Mouse (Mus musculus) left cerebral cortex, postnatal 14 days (tissue): ENCODE results near the gene Prmt9. TPM values are rescaled to one million over a fixed set of nuclear protein-coding genes. Genes with fewer than 3 reads are reported as not detected.
A peak's percentile ranks its signal among the peaks of the same experiment; 100 is the strongest.

Source experiments
- DNase-seq, 2 experiments: peaks; one replicate each; pipeline ENCODE4 v3.0.0; 2021 to 2022; ENCODE audit warnings: low spot score in 2 of 2, mixed read lengths in 1 of 2
- intact Hi-C: fragments of 180-260 bp; cut with DNase I; formaldehyde crosslinking; loops from one replicate; pipeline ENCODE4 v1.15.1; 2025
- total RNA-seq, 2 experiments: library from RNA; stranded (reverse); gene quantifications; 2 replicates each; pipeline ENCODE4 v1.2.3; 2021

Gene Prmt9
- total RNA-seq, 2 experiments from 2014 or later, result 21.9 to 22.0 TPM

DNA sequence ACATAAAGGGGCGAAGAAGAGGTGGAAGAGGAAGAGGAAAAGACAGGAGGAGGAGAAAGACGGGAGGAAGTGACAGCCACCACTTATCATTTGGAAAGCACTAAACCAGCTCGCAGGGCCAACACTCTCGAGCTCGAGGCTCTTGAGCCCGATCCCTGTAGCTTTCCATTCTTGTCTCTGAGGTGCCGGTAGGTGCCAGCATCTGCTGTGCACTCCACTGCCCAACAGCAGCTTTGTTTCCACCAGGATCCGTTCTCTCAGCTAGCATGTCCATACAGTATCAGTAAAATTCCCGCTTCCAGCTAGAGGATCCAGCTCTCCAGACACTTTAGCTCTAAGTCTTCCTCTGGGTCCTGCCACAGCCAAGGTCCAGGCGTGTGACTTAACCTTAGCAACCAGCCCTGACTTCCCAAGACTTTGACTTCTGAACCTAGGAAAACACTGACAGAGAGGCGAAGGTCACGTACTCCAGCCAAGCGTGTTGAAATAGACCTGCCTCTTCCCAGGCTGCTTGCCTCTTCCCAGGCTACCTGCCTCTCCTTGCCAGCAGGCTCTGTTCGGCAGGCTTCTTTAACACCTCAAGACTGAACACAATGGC is 25.1 kb upstream of the Prmt9 start:
- no peak for DNase-seq
- intact Hi-C loops, result no loop called here

DNA sequence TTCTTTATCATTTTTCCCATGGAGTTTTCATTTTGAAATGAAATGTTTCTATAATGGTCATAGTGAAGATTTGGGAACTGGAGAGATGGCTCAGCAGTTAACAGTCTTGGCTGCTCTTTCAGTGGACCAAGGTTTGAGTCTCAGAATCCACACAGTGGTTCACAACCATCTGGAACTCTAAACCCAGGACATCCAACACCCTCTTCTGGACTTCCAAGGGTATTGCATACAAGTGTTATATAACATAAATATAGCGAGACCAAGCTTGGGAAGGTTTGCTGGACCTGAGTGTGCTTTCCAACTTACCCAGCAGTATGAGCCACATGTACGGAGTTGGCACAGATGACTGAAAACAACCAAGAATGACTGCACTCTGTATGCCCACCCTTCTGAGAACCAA is 24.3 kb upstream of the Prmt9 start:
- intact Hi-C loops, result no loop called here
- no peak for DNase-seq

DNA sequence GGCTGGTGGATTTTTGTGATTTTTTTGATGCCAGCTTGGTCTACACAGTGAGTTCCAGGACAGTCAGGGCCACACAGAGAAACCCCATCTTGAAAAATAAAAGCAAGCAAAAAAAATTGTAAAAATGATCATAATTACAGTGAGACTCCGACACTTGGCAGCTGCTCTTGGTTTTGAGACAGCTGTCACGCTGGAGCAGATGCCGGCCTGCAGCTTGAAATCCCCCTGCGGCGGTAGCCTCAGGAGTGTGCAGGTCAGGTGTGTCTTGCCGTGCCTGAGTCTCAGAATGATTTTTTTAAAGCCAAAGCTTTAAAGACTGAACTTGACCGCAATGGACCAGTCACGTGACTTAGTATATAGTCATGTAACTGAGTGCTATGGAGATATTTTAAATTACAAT is 23.1 kb upstream of the Prmt9 start:
- no peak for DNase-seq
- intact Hi-C loops, result no loop called here

DNA sequence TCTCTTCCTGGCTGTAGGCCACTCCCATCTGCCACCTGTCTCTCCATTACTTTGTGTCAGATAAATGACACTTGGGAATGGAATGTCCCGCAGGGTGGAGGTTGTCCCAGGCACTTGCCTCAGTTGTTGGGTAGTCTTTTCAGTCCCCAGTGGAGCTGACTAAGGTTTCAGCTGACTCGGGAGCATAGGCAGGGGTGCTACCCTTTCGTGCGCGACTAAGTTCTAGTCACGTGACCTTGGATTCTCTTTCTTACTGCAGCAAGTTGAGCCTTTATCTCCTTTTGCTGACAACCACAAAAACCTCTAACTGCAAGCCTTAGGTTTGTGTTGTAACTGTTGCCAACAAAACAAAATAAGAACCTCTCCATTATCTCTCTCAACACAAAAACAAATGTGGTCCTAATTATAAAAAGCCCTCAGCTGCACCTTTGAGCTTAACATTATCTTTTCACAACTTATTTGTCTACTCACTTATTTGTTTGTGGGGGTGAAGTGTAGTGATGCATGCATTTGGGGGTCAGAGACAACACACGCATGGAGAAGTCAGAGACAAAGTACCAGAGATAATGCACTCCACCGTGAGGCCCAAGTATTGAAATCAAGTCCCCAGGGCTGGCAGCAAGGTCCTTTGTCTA is 14.7 kb upstream of the Prmt9 start:
- no peak for DNase-seq
- intact Hi-C loops, result no loop called here

DNA sequence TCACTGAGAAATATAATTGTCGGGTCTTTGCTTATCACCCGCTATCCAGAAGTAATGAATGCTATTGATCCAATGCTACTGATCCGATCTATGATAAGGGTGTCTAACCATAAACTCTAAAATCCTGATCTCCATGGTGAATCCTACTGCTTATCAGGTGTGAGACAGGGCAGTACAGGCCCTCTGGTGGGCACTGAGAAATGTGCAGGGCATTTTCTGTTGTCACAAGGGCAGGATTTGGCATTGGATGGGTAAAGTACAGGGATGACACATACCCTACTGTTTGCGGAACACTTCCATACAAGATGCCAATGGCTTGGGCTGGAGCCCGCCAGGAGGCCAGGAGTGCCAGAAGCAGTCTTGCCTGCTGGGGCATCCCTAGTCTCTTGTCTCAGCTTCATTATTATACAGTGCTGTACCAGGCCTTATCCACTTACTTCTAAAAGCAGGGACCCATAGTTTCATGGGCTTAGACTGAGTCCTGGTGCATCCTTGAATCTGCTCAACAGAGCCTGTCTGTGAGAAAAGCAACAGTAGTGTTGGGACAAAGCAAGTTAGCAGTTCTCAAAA is 14.1 kb upstream of the Prmt9 start:
- peak; percentile 60 to 63 for DNase-seq
- intact Hi-C loops, result loop anchor here (1.0 kb wide), 1 partner anchor 116 kb away; no protein-coding TSS in a partner anchor

DNA sequence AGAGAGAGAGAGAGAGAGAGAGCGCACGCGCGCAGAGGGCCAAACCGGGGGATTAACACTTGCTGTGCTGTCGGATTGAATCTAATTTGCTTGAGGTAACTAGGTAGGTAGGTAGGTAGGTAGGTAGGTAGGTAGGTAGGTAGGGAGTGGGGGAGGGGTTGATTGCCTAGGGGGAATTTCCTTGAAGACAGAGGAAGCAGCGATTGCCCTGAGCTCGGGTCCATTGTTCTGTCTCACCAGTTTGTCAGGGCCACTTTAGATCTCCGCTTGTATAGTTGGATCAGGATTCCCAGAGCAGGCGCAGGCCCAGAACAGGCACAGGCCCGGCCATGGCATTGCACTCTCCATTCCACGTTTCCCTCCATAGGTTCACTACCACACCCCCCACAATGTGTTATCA is 12.4 kb upstream of the Prmt9 start:
- intact Hi-C loops, result no loop called here

DNA sequence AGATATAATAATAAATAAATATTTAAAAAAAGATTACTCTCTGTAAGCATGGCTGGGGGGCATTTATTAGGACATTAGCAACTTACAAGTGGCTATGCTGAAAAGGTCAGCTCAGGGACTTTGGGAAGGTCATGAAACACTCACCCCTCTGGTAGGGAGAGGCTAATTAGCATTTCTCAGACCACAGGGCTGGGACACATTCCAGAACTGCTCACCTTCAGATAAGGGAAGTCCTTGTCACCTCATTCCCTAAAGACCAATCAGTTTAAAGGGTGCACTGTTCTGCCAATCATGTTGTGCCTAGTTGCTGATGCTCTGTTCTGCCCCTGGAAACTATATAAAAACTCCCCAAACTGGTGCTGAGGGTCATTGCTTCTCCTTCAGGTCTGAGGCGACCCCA is 10.9 kb upstream of the Prmt9 start:
- intact Hi-C loops, result no loop called here
- DNase-seq, result no peak

More for the DNA sequence above, 12.4 kb upstream of the Prmt9 start:
- DNase-seq, result no peak

DNA sequence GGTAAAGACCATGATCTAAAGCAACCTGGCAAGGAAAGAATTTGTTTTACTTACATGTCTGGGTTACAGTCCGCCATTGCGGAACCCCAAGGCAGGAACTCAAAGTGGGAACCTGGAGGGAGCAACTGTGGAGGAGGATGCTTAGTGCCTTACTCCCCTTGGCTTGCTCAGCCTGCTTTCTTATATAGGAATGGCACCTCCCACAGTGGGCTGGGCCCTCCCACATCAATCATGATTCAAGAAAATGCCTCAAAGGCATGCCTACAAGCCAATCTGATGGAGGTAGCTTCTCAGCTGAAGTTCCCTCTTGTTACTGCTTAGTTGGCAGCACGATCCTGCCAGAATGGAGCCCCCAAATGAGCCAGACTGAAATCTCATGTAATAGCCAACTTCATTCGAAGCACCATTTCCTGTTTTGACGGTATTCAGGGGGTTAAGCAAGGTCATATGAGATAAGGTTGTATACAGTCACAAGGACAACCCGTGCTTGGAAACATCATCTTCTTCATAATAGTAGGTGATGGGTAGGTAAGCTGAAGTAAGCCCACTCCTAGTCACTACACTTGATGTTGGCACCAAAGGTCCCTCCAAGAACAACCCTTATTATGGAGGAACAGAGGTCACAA is 5.9 kb upstream of the Prmt9 start:
- no peak for DNase-seq

DNA sequence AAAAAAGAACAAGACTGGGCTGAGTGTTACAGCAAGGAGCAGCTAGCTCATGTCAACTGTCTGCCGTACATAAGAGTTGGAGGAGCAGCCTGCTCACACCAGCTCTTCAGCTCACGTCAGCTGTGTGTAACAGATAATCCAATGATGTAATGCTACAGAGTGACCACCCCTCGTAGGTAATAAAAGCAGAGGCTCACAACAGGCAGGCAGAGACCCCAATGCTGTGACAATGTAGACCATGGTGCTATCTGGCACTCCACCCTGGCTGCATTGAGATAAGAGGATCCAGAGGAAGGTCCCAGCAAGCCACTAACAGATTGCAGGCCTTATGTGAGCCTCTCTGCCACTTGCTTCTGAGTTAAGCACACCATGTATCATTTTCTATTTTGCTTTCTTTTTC is 4.8 kb upstream of the Prmt9 start:
- no peak for DNase-seq
- intact Hi-C loops, result no loop called here

More for the DNA sequence above, 5.9 kb upstream of the Prmt9 start:
- intact Hi-C loops, result no loop called here

DNA sequence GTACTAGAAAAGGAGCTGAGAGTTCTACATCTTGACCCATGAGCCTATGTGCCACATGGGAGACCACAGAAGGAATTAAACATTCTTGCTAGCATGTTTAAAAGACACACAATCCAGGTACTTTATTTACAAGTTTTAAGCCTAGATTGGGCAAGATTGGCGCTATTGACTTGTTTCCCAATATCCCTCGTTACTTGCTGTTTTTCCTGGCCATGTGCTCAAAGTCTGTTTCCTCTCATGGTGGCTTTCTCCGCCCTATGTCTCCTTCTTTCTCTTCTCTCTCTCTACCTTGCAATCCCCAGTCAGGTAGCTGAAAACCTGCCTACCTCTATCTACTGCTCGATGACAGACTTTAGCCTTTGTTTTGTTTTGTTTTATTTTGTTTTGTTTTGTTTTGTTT is 3.6 kb upstream of the Prmt9 start:
- intact Hi-C loops, result no loop called here
- DNase-seq, result no peak

DNA sequence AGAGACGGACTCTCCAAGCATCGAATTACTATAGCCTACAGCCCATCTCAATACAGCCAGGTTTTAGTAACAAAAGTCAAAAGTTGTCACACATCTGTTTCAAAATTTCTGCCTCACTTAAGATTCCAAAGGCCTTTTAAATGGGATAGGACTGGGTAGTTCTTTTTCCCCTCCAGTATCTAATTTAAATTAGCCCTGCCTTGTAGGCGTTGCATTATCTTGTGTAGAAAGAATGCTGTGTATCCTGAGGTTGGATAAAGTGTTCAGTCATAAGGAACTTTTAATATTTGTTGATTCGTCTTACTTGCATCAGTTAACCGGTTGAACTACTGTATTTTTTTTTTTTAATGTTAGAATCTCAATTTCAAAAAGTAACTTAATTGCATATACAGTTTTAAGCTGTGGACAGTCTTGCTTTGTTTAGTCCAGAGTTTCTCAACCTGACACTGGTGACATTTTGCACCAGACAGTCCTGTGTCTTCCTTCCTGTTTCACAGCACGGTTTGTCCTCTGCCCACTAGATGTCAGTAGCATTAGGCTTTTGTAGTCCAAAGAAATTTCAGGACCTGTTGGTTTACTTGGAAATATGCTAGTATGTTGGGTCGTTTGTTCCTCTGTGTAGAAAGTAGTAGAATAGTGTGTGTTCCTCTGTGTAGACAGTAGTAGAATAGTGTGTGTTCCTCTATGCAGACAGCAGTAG is 834 bp downstream of the Prmt9 start:
- intact Hi-C loops, result loop anchor here (2.0 kb wide), 1 partner anchor 61 kb away; the partner anchor contains the start of gene Tmem184c
- DNase-seq, result peak; percentile 34 to 49

DNA sequence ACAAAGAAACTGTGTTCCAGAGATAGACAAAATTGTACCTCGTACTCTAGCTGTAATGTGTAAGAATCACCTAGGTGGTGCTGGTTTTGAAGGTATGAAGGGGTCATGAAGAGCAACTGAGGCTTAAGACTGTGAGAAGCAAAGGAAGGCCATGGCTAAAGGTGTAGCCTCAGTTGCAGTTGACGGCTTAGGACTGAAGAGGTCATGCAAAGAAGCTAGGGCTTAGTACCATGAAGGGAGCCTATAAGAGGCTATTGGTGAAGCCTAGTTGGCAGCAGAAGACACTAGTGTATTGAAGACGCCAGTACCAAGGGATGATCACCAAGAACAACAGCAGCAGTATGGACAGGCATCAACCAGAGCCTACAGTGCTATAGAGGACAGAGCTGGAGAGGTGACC is 3.3 kb downstream of the Prmt9 start:
- intact Hi-C loops, result no loop called here
- DNase-seq, result no peak

DNA sequence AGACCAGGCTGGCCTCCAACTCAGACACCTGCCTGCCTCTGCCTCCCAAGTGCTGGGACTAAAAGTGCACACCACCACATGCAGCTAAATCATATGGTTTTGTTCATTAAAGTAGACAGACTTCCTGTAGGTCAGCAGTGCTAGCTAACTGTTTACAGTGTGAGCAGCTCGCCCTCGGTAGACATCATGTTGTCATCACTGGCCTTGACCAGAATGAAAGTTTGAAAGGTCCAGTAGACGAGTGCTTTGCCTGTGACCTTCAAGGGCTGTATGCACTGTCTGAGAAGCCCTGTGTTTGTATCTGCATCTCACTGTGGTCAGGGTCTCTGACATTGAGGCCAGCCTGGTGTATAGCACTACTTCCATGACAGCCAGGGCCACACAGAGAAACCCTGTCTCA is 12.2 kb downstream of the Prmt9 start:
- intact Hi-C loops, result no loop called here

DNA sequence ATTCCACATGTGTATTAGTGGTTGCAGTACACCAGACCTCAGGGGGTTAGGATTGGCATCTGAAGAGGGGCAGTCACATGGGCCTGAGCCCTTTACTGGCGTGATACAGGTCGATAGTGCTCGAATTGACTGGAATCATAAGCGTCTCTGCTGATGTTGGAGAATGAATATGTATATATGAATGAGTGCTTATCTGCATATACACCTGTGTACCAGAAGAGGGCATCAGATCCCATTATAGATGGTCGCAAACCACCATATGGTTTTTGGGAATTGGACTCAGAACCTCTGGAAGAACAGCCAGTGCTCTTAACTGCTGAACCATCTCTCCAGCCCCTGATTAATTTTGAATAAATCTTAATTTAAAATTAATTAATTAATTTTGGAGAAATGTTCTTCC is 25.0 kb downstream of the Prmt9 start:
- intact Hi-C loops, result no loop called here

More for the DNA sequence above, 12.2 kb downstream of the Prmt9 start:
- DNase-seq, result no peak

DNA sequence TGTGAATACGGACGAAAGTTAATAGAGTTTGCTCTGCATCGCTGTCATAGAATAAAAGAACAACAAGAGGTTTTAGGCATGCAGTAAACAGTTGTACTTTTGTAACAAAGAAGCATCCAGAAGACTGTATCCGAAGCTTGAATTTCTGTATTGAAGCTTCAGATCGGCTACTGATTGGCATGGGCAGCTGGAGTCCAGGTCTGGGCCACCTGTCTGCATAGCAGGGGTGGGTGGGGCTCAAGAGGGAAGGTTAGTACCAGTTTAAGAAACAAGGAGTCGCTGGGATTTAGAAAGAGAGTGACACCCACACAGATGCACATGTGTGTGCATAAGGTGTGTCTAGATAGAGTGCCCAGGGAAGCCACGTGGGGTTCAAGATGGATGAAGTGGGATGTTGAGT is 28.5 kb downstream of the Prmt9 start:
- DNase-seq, result no peak
- intact Hi-C loops, result no loop called here

More for the DNA sequence above, 25.0 kb downstream of the Prmt9 start:
- DNase-seq, result no peak

DNA sequence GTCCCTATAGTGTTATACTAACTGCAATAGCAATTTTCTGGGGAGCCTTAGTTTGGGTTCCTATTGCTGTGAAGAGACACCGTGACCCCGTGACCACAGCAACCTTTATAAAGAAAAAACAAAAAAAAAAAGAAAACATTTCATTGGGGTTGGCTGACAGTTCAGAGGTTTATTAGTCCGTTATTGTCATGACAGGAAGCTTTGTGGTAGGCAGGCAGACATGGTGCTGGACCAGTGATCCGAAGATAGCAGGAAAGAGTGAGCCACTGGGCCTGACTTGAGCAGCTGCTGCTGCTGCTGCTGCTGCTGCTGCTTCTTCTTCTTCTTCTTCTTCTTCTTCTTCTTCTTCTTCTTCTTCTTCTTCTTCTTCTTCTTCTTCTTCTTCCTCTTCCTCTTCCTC is 35.0 kb downstream of the Prmt9 start:
- intact Hi-C loops, result no loop called here
- DNase-seq, result no peak

DNA sequence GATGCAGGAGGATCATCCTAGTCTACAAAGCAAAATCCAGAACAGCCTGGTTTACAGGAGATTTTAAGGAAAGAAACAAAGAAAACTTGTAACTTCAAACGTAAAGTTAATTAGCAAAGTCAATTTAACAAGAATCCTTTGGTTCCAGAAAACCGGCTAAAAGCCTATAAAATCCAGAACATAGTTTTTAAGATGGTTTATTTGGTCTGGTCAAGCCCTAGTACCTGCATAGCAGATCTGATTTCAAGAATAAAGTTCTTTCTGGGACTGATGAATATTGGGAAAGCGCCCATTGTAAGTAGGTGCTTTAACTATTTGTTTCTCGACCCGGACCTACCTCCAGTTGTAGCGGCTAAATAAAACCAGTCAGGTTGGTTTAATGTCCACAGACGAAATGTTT is 60.4 kb downstream of the Prmt9 start:
- intact Hi-C loops, result loop anchor here (2.0 kb wide), 1 partner anchor 61 kb away; the partner anchor contains the start of gene Prmt9
- no peak for DNase-seq

DNA sequence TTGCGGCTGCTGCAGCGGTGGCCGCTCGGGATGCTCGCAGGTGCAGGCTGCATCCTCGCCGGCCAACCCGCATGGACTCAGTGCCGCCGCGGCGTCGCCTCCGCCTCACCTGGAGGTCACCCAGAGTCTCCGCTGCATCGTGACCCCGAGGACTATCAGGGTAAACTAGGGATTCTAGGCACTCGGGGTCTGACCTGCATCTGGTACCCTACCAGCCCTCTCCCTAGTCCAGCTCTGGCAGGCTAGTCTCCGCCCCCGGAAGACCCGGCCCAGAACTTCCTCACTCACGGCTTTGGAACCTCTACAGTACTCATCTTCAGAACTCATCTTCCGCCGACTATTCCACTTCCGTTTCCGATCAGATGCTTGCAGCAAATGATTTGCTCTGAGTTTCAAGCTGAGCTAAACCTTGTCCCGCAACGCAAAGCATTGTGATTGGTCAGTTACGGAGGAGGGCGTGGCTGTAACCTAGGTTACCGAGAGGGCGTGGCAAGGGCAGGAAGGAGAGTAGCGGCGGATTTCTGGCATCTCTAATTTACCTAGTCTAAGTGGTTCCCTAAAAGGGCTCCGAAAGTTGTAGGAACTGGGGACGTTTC is 61.3 kb downstream of the Prmt9 start, which contains the start of gene Tmem184c:
Gene Tmem184c, minus strand, starts transcription at position 325 of the 596 bp plus-strand sequence.
- intact Hi-C loops, result loop anchor here (2.0 kb wide), 1 partner anchor 62 kb away; the partner anchor contains the start of gene Prmt9
- peak; percentile 98 to 99 for DNase-seq

DNA sequence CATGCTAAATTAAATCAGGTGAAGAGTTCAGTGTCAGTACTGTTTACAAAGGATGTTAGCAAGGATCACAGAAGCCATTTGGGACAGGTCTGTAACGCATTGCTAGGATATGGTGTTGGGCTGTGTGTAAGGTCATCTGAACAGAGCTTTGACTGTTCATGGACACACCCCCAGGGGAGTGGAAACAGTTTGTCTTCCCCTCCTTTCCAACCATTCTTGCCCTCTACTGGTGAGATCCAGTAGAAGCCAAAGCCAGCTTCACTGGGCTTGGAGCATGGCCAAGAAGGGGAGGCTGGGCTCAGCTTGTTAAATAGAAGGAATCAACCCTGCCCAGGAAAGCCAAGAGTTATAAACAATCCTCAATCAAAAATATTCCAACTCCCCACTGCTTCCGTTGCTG is 68.7 kb downstream of the Prmt9 start:
- peak; percentile 31 to 35 for DNase-seq
- intact Hi-C loops, result no loop called here
